Mouse (Mus musculus) heart, adult 2 months (tissue): Measurements from ENCODE around the gene Vars. TPM values are rescaled to one million over a fixed set of nuclear protein-coding genes. Genes with fewer than 3 reads are reported as not detected.
A peak's percentile ranks its signal among the peaks of the same experiment; 100 is the strongest.
"Not testable (repeated sequence)": the region's sequence is repeated elsewhere in the genome, so short reads cannot be mapped to it uniquely, and the experiment has no call there.

Experiments
- DNase-seq, 2 experiments: peaks; one replicate each; pipeline ENCODE4 v3.0.0; 2021
- H3K27ac ChIP-seq: fragments of 200-600 bp; 2 replicates; pipeline ENCODE4 v1.8.1; 2022
- H3K27me3 ChIP-seq: fragments of 200-500 bp; 2 replicates; pipeline ENCODE4 v1.6.1; 2012; ENCODE audit warnings: mild to moderate bottlenecking, low read length, inconsistent platforms, mixed read lengths; ENCODE audit not compliant: control insufficient read depth, insufficient read depth
- H3K36me3 ChIP-seq: fragments of 200-500 bp; 2 replicates; pipeline ENCODE4 v1.6.1; 2012; ENCODE audit warnings: low read length, inconsistent platforms; ENCODE audit not compliant: control insufficient read depth, insufficient read depth
- H3K4me1 ChIP-seq: fragments of 200-500 bp; 2 replicates; pipeline ENCODE4 v1.6.1; 2011; ENCODE audit warnings: low read length; ENCODE audit not compliant: control insufficient read depth, insufficient read depth
- H3K4me3 ChIP-seq: fragments of 200-600 bp; 2 replicates; pipeline ENCODE4 v1.8.1; 2022
- H3K79me2 ChIP-seq: fragments of 200-500 bp; replicated peaks from 2 replicates; pipeline ENCODE4 v1.6.1; 2012; ENCODE audit warnings: mild to moderate bottlenecking, inconsistent platforms, low read length, moderate library complexity, mixed read lengths; ENCODE audit not compliant: control insufficient read depth, insufficient read depth
- H3K9ac ChIP-seq: fragments of 200-500 bp; 2 replicates; pipeline ENCODE4 v1.6.1; 2012; ENCODE audit warnings: low read depth, mild to moderate bottlenecking, control low read depth, inconsistent platforms, low read length, mixed read lengths
- CTCF ChIP-seq: fragments of 200-600 bp; IDR thresholded peaks from 2 replicates; pipeline ENCODE4 v1.8.1; 2022; ENCODE audit warnings: antibody characterized with exemption, mild to moderate bottlenecking, moderate library complexity
- EP300 ChIP-seq: fragments of 200-500 bp; IDR thresholded peaks from 2 replicates; pipeline ENCODE4 v1.6.1; 2011; ENCODE audit warnings: low read depth, low read length, control low read depth; ENCODE audit not compliant: insufficient read depth
- POLR2A ChIP-seq: fragments of 200-500 bp; IDR thresholded peaks from 2 replicates; pipeline ENCODE4 v1.6.1; 2011; ENCODE audit warnings: mild to moderate bottlenecking, low read depth, low read length, control low read depth; ENCODE audit not compliant: insufficient read depth
- WGBS: fragments of 180-500 bp; shearing (Covaris S2); methylation state at CpG from one replicate; pipeline ENCODE4 v1.1.7; 2018; 5-methylcytosine and 5-hydroxymethylcytosine counted together
- intact Hi-C: fragments of 180-260 bp; cut with DNase I; formaldehyde crosslinking; loops from one replicate; pipeline ENCODE4 v1.15.1; 2025
- polyA plus RNA-seq: library from polyadenylated mRNA; depleted of rRNA; stranded (reverse); fragments of >200 nt; gene quantifications from 2 replicates; pipeline ENCODE4 v1.2.3, GENCODE M21; 2012
- total RNA-seq, 2 experiments: library from RNA; stranded (reverse); gene quantifications; 2 replicates each; pipeline ENCODE4 v1.2.3; 2021

Gene Vars
- total and polyA plus RNA-seq, 3 experiments: 27.0 to 39.2 (median 28.5) TPM

- WGBS: 3% methylated on average over 28 of the region's 43 CpGs
- H3K36me3 ChIP-seq, H3K4me1 ChIP-seq, H3K79me2 ChIP-seq, H3K27me3 ChIP-seq, DNase-seq: not testable (repeated sequence)
- Histone ChIP-seq H3K4me3 (peak overlapping the region; percentile 41), H3K27ac (peak overlapping the region; percentile 96), H3K9ac (peak overlapping the region; percentile 79)
- intact Hi-C loops: loop anchor here (10.0 kb wide), 1 partner anchor 1303 kb away; the partner anchor contains the start of gene Trim39
Measured at GRCm38 (mm10) chr17:34971694-34972068, 29.1 kb upstream of the Vars start.

- not testable (repeated sequence) for H3K27me3 ChIP-seq, H3K4me1 ChIP-seq, H3K36me3 ChIP-seq
Measured at GRCm38 (mm10) chr17:34972069-34972749, 28.6 kb upstream of the Vars start, which contains the start of the genes Hspa1a and Hspa1l. Gene Hspa1a, minus strand, starts transcription at chr17:34972156. Gene Hspa1l, plus strand, starts transcription at chr17:34972703.

GRCm38 (mm10) chr17:34975581-34976492, 24.9 kb upstream of the Vars start:
- H3K27me3 ChIP-seq: no peaks in the 10 kb centered on the region
- H3K9ac ChIP-seq: no peak overlapping the region
- WGBS: 80% methylated on average over 3 of the region's 3 CpGs
- H3K36me3 ChIP-seq: no peaks in the 10 kb centered on the region; the same call in 1 of the 2 replicates
- intact Hi-C loops: loop anchor here (10.0 kb wide), 1 partner anchor 1299 kb away; the partner anchor contains the start of gene Trim39
- H3K79me2 ChIP-seq: no peaks in the 10 kb centered on the region
- DNase-seq: no peak
- peaks cover under 1% of the 10 kb centered on the region; the same call in 1 of the 2 replicates for H3K4me1 ChIP-seq
- TF ChIP-seq POLR2A: no peak
- TF ChIP-seq EP300: no peak
- TF ChIP-seq CTCF: no peak
- no peak overlapping the region for H3K27ac ChIP-seq
- no peak overlapping the region for H3K4me3 ChIP-seq

More at GRCm38 (mm10) chr17:34972069-34972749, 28.6 kb upstream of the Vars start, which contains the start of the genes Hspa1a and Hspa1l:
- intact Hi-C loops: loop anchor here (10.0 kb wide), 1 partner anchor 1303 kb away; the partner anchor contains the start of gene Trim39
- TF ChIP-seq EP300 (peak; percentile 93), POLR2A (peak; percentile 90)
- Histone ChIP-seq H3K27ac (peak within 1 kb of the TSS; percentile 96), H3K4me3 (peak within 1 kb of the TSS; percentile 47), H3K9ac (peak within 1 kb of the TSS; percentile 82)
- DNase-seq: peak; percentile 94 to 95
- not testable (repeated sequence) for H3K79me2 ChIP-seq
- WGBS: under 1% methylated on average over 28 of the region's 33 CpGs

GRCm38 (mm10) chr17:34977000-34977399, 23.8 kb upstream of the Vars start:
- no peaks in the 10 kb centered on the region; the same call in 1 of the 2 replicates for H3K36me3 ChIP-seq
- no peak overlapping the region for H3K4me3 ChIP-seq
- no peaks in the 10 kb centered on the region for H3K27me3 ChIP-seq
- no peak for DNase-seq
- WGBS: 91% methylated on average over 20 of the region's 20 CpGs
- intact Hi-C loops: loop anchor here (10.0 kb wide), 1 partner anchor 1298 kb away; the partner anchor contains the start of gene Trim39
- no peaks in the 10 kb centered on the region for H3K79me2 ChIP-seq
- TF ChIP-seq CTCF (no peak), EP300 (no peak), POLR2A (no peak)
- H3K4me1 ChIP-seq: peaks cover 1% of the 10 kb centered on the region; the same call in 1 of the 2 replicates
- no peak overlapping the region for H3K27ac ChIP-seq
- no peak overlapping the region for H3K9ac ChIP-seq

- 85% methylated on average over 27 of the region's 27 CpGs for WGBS
Measured at GRCm38 (mm10) chr17:34978239-34978638, 22.5 kb upstream of the Vars start.

More at GRCm38 (mm10) chr17:34978239-34978638, 22.5 kb upstream of the Vars start:
- DNase-seq: no peak
- TF ChIP-seq EP300: no peak
- TF ChIP-seq POLR2A: no peak
- no peak for TF ChIP-seq CTCF
- intact Hi-C loops: loop anchor here (10.0 kb wide), 1 partner anchor 1297 kb away; the partner anchor contains the start of gene Trim39
- H3K36me3 ChIP-seq: no peaks in the 10 kb centered on the region; the same call in 1 of the 2 replicates
- H3K27ac ChIP-seq: no peak overlapping the region
- no peaks in the 10 kb centered on the region for H3K79me2 ChIP-seq
- H3K4me3 ChIP-seq: no peak overlapping the region
- no peak overlapping the region for H3K9ac ChIP-seq
- peaks cover 4% of the 10 kb centered on the region for H3K4me1 ChIP-seq
- H3K27me3 ChIP-seq: no peaks in the 10 kb centered on the region
